Mouse (Mus musculus): ENCODE results near the gene Prps1. TPM values are rescaled to one million over a fixed set of nuclear protein-coding genes. Genes with fewer than 3 reads are reported as not detected.
A peak's percentile ranks its signal among the peaks of the same experiment; 100 is the strongest.

Prps1 gene
- polyA plus RNA-seq, 2 experiments, result 25.4 to 45.1 TPM

DNA sequence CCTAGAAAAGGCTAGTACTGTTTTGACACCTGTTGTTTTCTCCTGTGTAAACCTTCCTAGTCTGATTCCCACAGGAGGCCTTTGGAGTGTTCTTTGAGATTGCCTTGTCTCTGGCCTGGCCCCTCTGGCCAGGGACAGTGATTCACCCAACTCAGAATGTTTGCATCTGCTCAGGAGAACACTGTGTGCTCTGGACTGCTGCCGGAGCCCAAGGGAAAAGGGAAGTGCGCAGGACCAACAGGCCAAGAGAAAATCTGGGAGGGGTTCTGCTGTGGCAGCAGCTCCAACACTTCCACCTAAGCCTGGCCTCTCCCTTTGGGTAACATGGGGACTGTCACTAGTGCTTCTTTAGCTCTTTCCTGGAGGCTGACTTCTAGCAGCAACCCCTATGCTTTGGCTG is 57.0 kb downstream of the Prps1 start:
- Histone ChIP-seq H3K9me3 (ENCODE audit: control insufficient read depth, low read length) (no peaks in the 10 kb centered on the region), H3K4me3 (replicated peaks; ENCODE audit: low read length) (no peak overlapping the region), H3K27ac (replicated peaks; ENCODE audit: low read depth, low read length) (no peak overlapping the region), H3K27me3 (ENCODE audit: control insufficient read depth, insufficient read depth, low read length) (peaks cover 4% of the 10 kb centered on the region; the same call in 1 of the 2 replicates), H3K4me2 (replicated peaks; ENCODE audit: low read depth, low read length, severe bottlenecking) (no peak overlapping the region), H3K4me1 (ENCODE audit: control insufficient read depth, insufficient read depth, low read length) (no peaks in the 10 kb centered on the region), H3K9ac (ENCODE audit: low read depth, low read length, severe bottlenecking) (no peak overlapping the region), H3K36me3 (ENCODE audit: control insufficient read depth, insufficient read depth, low read length) (no peaks in the 10 kb centered on the region)
- WGBS, result 79% methylated on average over 2 of the region's 2 CpGs
- no peak for TF ChIP-seq POLR2A (IDR thresholded peaks at IDR 0.05; ENCODE audit: borderline replicate concordance, extremely low read depth, insufficient read depth, insufficient read length)
- ATAC-seq (ENCODE audit: low FRiP score, low read depth) (no peak), DNase-seq (ENCODE audit: low spot score) (no peak)

DNA sequence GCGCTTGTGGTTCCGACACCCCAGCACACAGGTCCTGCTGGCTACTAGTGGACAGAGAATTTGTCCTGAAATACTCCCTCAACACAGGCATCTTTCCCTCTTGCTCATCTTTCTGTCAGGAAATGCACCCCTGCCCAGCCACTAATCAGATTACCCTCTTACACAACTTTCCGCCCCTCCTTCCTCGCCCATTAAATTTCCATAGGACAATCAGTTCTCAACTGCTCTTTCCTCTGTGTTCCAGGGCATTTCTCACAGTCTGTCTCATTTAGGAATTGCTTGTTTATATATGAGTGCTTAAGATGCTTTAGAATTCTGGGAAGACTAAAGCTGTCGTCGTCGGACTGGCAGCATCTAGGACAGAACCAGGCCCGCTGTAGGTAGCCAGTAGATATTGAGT is 61.9 kb downstream of the Prps1 start:
- ATAC-seq (ENCODE audit: low FRiP score, low read depth), result no peak
- 88% methylated on average over 8 of the region's 8 CpGs for WGBS
- no peak for TF ChIP-seq POLR2A (IDR thresholded peaks at IDR 0.05; ENCODE audit: borderline replicate concordance, extremely low read depth, insufficient read depth, insufficient read length)
- H3K27me3 ChIP-seq (ENCODE audit: control insufficient read depth, insufficient read depth, low read length), result 0 out of 2 replicates have a peak, but pooled peaks cover 4% of the 10 kb centered on the region
- no peak overlapping the region for H3K4me3 ChIP-seq (replicated peaks; ENCODE audit: low read length)
- no peak overlapping the region for H3K4me2 ChIP-seq (replicated peaks; ENCODE audit: low read depth, low read length, severe bottlenecking)
- no peaks in the 10 kb centered on the region for H3K36me3 ChIP-seq (ENCODE audit: control insufficient read depth, insufficient read depth, low read length)
- DNase-seq (ENCODE audit: low spot score), result no peak
- H3K9ac ChIP-seq (ENCODE audit: low read depth, low read length, severe bottlenecking), result no peak overlapping the region
- no peaks in the 10 kb centered on the region for H3K4me1 ChIP-seq (ENCODE audit: control insufficient read depth, insufficient read depth, low read length)
- no peak overlapping the region for H3K27ac ChIP-seq (replicated peaks; ENCODE audit: low read depth, low read length)
- H3K9me3 ChIP-seq (ENCODE audit: control insufficient read depth, low read length), result no peaks in the 10 kb centered on the region

DNA sequence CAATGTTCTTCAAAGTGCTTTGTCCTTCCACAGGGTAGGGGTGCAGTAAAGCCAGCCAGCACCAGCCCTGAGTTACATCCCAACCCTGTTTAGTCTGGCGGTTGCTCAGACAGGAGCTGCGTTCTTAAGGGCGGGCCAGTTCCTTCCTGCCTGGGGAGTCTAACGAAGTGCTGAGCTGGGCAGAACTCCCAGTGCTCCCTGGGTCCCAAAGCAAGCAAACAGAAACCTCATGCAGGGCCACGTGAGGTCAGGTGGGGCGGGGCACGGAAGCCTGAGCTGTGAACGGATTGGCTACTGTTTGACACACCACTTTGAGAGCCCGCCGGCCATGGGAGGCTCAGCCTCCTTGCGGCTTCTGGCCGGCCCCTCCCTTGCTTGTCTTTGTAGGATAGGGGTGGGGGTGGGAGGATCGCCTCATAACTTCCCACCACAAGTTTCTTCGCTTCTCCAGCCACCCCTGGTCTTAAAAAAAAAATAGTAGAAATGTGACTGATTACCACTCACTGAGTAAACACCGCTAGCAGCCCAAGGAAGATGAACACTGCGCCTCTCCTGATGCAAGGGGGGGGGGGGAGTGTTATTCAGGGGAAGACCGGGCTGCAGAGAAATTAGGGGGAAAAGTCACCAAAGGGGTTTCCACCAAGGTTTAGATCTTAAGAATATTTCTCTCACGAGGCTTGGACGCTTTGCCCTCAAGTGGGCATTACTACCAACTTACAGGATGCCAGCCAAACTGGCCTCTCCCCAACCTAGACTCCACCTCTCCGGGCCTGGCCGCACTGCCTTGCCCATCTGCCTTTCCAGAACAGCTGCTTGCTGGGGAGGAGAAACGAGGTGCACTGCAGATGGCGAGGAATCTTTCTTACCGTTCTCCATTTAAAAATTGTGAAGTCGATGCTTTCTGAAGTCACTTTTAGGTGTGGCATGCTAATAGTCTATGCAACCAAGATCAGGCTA is 64.0 kb downstream of the Prps1 start:
- H3K4me1 ChIP-seq (ENCODE audit: control insufficient read depth, insufficient read depth, low read length), result no peaks in the 10 kb centered on the region
- 22% methylated on average over 22 of the region's 25 CpGs for WGBS
- peak; percentile 76 for DNase-seq (ENCODE audit: low spot score)
- H3K36me3 ChIP-seq (ENCODE audit: control insufficient read depth, insufficient read depth, low read length), result no peaks in the 10 kb centered on the region
- no peaks in the 10 kb centered on the region for H3K27me3 ChIP-seq (ENCODE audit: control insufficient read depth, insufficient read depth, low read length)
- H3K4me3 ChIP-seq (replicated peaks; ENCODE audit: low read length), result peak overlapping the region; percentile 11; the same call in 1 of the 2 replicates
- H3K9me3 ChIP-seq (ENCODE audit: control insufficient read depth, low read length), result no peaks in the 10 kb centered on the region
- TF ChIP-seq POLR2A (IDR thresholded peaks at IDR 0.05; ENCODE audit: borderline replicate concordance, extremely low read depth, insufficient read depth, insufficient read length), result no peak
- peak; percentile 90 for ATAC-seq (ENCODE audit: low FRiP score, low read depth)
- no peak overlapping the region for H3K9ac ChIP-seq (ENCODE audit: low read depth, low read length, severe bottlenecking)
- peak overlapping the region; percentile 47 for H3K4me2 ChIP-seq (replicated peaks; ENCODE audit: low read depth, low read length, severe bottlenecking)
- peak overlapping the region; percentile 19; the same call in 1 of the 2 replicates for H3K27ac ChIP-seq (replicated peaks; ENCODE audit: low read depth, low read length)

DNA sequence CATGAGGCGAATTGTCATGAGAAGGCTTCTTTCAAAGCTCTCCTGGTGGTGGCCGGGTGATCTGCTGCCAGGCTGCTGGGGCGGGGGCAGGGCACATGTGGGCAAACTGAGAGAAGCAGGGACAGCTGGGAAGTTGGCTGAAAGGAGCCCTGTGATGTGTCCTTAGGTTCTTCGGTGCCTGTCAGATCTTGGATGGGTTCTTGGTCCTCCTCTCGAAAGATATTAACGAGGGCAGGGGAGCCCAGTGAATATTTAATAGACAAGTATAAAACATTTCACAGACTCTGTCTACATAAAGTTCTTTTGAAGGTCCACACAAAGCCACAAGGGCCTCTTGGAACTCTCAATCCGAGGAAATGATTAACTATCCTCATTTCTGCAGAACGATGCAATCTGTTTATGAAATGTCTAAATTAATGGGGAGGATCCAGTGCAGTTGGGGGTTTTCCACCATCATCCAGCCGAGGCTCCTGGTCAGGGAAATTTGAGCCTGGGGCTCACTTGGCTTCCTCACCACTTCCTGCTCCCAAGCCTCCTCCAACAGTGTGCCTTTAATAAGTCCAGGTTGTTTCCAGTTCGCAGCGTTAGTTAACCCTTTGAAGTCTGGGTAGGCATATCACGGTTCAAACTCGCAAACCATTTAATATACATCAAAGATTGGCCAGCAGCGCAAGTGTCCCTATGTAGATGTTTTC is 65.8 kb downstream of the Prps1 start:
- no peaks in the 10 kb centered on the region for H3K27me3 ChIP-seq (ENCODE audit: control insufficient read depth, insufficient read depth, low read length)
- no peak for ATAC-seq (ENCODE audit: low FRiP score, low read depth)
- no peak overlapping the region for H3K4me2 ChIP-seq (replicated peaks; ENCODE audit: low read depth, low read length, severe bottlenecking)
- H3K9ac ChIP-seq (ENCODE audit: low read depth, low read length, severe bottlenecking), result no peak overlapping the region
- no peaks in the 10 kb centered on the region for H3K4me1 ChIP-seq (ENCODE audit: control insufficient read depth, insufficient read depth, low read length)
- no peak overlapping the region for H3K27ac ChIP-seq (replicated peaks; ENCODE audit: low read depth, low read length)
- 41% methylated on average over 14 of the region's 14 CpGs for WGBS
- no peak for DNase-seq (ENCODE audit: low spot score)
- no peak overlapping the region for H3K4me3 ChIP-seq (replicated peaks; ENCODE audit: low read length)
- no peak for TF ChIP-seq POLR2A (IDR thresholded peaks at IDR 0.05; ENCODE audit: borderline replicate concordance, extremely low read depth, insufficient read depth, insufficient read length)
- no peaks in the 10 kb centered on the region for H3K36me3 ChIP-seq (ENCODE audit: control insufficient read depth, insufficient read depth, low read length)
- H3K9me3 ChIP-seq (ENCODE audit: control insufficient read depth, low read length), result no peaks in the 10 kb centered on the region

DNA sequence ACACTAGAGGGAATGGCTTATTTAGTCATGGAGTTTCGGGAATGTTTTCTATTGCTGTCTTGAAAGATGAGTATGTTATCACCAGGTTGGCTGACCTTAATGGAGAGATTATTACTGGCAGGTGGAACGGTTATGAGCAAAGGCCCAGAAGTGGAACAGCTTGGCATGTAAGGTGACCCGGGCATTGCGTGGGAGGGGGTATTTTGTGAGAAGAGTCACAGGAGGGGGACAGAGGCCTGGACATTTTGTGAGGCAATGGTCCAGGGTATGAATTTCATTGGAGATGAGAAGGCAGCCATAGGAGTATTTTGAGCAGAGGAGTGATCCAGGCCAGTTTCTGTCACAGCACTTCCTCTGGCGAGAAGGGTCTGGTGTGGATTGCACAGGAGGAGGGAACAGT is 67.8 kb downstream of the Prps1 start:
- DNase-seq (ENCODE audit: low spot score) (no peak), ATAC-seq (ENCODE audit: low FRiP score, low read depth) (no peak)
- WGBS, result 87% methylated on average over 5 of the region's 5 CpGs
- H3K4me2 ChIP-seq (replicated peaks; ENCODE audit: low read depth, low read length, severe bottlenecking), result no peak overlapping the region
- no peak overlapping the region for H3K9ac ChIP-seq (ENCODE audit: low read depth, low read length, severe bottlenecking)
- no peaks in the 10 kb centered on the region for H3K4me1 ChIP-seq (ENCODE audit: control insufficient read depth, insufficient read depth, low read length)
- TF ChIP-seq POLR2A (IDR thresholded peaks at IDR 0.05; ENCODE audit: borderline replicate concordance, extremely low read depth, insufficient read depth, insufficient read length), result no peak
- H3K9me3 ChIP-seq (ENCODE audit: control insufficient read depth, low read length), result no peaks in the 10 kb centered on the region
- H3K27ac ChIP-seq (replicated peaks; ENCODE audit: low read depth, low read length), result no peak overlapping the region
- H3K4me3 ChIP-seq (replicated peaks; ENCODE audit: low read length), result no peak overlapping the region
- no peaks in the 10 kb centered on the region for H3K36me3 ChIP-seq (ENCODE audit: control insufficient read depth, insufficient read depth, low read length)
- no peaks in the 10 kb centered on the region for H3K27me3 ChIP-seq (ENCODE audit: control insufficient read depth, insufficient read depth, low read length)

Other genes starting within 250 kb of the Prps1 start
- 1.1 and 1.2 TPM in 2 replicates for gene Frmpd3, start 114.3 kb upstream of the Prps1 start, polyA plus RNA-seq (2012; rRNA removed)
- 0.44 and 0.56 TPM in 2 replicates for gene Frmpd3, start 114.3 kb upstream of the Prps1 start, polyA plus RNA-seq (2014; fragmentation: Nextera tagmentation; extraction: Ambion mirVana)
- 52.9 and 57.5 TPM in 2 replicates for gene Tsc22d3, start 144.0 kb downstream of the Prps1 start, polyA plus RNA-seq (2012; rRNA removed)
- 96.0 and 104 TPM in 2 replicates for gene Tsc22d3, start 144.0 kb downstream of the Prps1 start, polyA plus RNA-seq (2014; fragmentation: Nextera tagmentation; extraction: Ambion mirVana)
- gene Mid2, start 208.0 kb downstream of the Prps1 start, polyA plus RNA-seq (2012; rRNA removed), result 7.4 and 8.0 TPM in 2 replicates
- gene Mid2, start 208.0 kb downstream of the Prps1 start, polyA plus RNA-seq (2014; fragmentation: Nextera tagmentation; extraction: Ambion mirVana), result 6.5 and 7.4 TPM in 2 replicates

All from limb, embryonic 14.5 days (tissue).